Mouse (Mus musculus) G1E (cell line): ENCODE measurements at regions not wholly inside any gene's neighbourhood (a gene's known extent, or its start where the extent isn't known, plus 50 kb on each side); places are given as distances from the start of the nearest gene placed in this dataset.

Experiments used
- ATAC-seq: 2 replicates; pipeline ENCODE4 v1.8.0; 2016; ENCODE audit warnings: mild to moderate bottlenecking; ENCODE audit not compliant: insufficient number of reproducible peaks, poor library complexity, low FRiP score, severe bottlenecking; ENCODE audit errors: extremely low read depth
- DNase-seq: peaks from one replicate; pipeline ENCODE4 v3.0.0; 2012; ENCODE audit warnings: low spot score
- H3K27me3 ChIP-seq: 2 replicates; pipeline ENCODE4 v1.6.1; 2012; ENCODE audit warnings: mild to moderate bottlenecking, low read length, inconsistent platforms; ENCODE audit not compliant: insufficient read depth
- H3K36me3 ChIP-seq: replicated peaks from 2 replicates; pipeline ENCODE3; 2012; ENCODE audit warnings: mild to moderate bottlenecking, inconsistent platforms
- H3K4me1 ChIP-seq: 2 replicates; pipeline ENCODE4 v1.6.1; 2012; ENCODE audit warnings: low read depth, low read length, inconsistent platforms, mixed read lengths; ENCODE audit not compliant: insufficient read depth
- H3K4me3 ChIP-seq: 2 replicates; pipeline ENCODE4 v1.5.1; 2012; ENCODE audit warnings: low read depth, mild to moderate bottlenecking, inconsistent platforms, low read length, moderate library complexity, mixed read lengths
- H3K9me3 ChIP-seq: replicated peaks from 2 replicates; pipeline ENCODE4 v1.6.1; 2012; ENCODE audit warnings: inconsistent platforms
- CTCF ChIP-seq: IDR thresholded peaks from 2 replicates; pipeline ENCODE4 v1.5.1; 2012; ENCODE audit warnings: low read depth, low read length, inconsistent platforms, mixed read lengths
- GATA1 ChIP-seq: IDR thresholded peaks from 2 replicates; pipeline ENCODE4 v1.6.1; 2012; ENCODE audit warnings: borderline replicate concordance, low read length, inconsistent platforms, mixed read lengths
- GATA2 ChIP-seq: IDR thresholded peaks from 2 replicates; pipeline ENCODE4 v1.6.1; 2012; ENCODE audit warnings: low read depth, low read length, inconsistent platforms, borderline replicate concordance
- POLR2AphosphoS5 ChIP-seq: IDR thresholded peaks from 2 replicates; pipeline ENCODE4 v1.6.1; 2012; ENCODE audit warnings: low read depth, low read length, inconsistent platforms; ENCODE audit not compliant: insufficient replicate concordance
- TAL1 ChIP-seq: conservative IDR thresholded peaks from 2 replicates; pipeline ENCODE4 v1.6.1; 2012; ENCODE audit warnings: low read depth, low read length, inconsistent platforms, mixed read lengths

DNA sequence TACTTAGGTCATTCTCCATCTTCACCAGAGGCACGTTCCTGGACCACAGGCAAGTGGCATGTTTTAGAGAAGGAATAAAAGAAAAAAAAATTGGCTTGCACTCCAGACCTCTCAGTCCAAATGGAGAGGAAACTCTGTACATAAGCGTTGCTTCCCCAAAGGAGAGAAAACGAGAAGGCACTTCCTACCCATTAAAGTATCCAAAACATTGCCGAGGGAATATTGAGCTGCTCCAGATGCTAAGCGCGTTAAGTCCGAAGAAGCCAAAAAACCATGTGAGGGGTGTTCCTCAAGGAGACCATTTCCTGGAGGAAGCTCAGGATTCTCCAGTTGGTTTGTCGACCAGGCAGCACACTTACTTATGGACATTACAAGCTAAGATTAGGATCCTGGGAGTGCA, 286.2 kb downstream of the Pax1 start:
- no peaks in the 10 kb centered on the region for H3K27me3 ChIP-seq
- H3K4me3 ChIP-seq: no peak overlapping the region
- TF ChIP-seq GATA2: no peak
- TF ChIP-seq POLR2AphosphoS5: no peak
- TF ChIP-seq TAL1: no peak
- no peak for TF ChIP-seq GATA1
- no peak for TF ChIP-seq CTCF
- H3K36me3 ChIP-seq: no peaks in the 10 kb centered on the region
- DNase-seq (no peak), ATAC-seq (no peak)
- H3K9me3 ChIP-seq: peaks cover 33% of the 10 kb centered on the region
- H3K4me1 ChIP-seq: no peaks in the 10 kb centered on the region

DNA sequence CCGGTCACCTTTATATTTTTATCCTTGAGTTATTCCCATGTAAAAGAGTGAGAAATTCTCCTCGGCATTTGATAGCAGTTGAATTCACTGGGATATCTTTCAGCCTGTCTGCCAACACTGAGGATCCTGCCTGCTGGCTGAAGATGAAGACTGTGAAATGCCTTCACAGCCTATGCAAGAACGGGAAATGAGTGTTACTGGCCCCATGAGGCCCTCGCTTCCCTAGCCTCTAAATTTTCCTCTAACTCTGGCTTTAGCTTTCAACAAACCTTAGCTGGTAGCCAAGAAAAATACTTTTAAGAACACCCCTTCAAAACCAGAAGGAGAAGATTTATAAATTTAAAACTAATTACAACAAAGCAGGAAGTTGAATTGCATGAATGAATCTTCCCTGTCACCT, 285.8 kb downstream of the Pax1 start:
- DNase-seq: no peak
- Histone ChIP-seq H3K9me3 (peaks cover 33% of the 10 kb centered on the region), H3K4me3 (no peak overlapping the region), H3K36me3 (no peaks in the 10 kb centered on the region), H3K4me1 (no peaks in the 10 kb centered on the region), H3K27me3 (no peaks in the 10 kb centered on the region)
- ATAC-seq: no peak
- TF ChIP-seq POLR2AphosphoS5 (no peak), GATA2 (no peak), TAL1 (no peak), GATA1 (no peak), CTCF (no peak)

DNA sequence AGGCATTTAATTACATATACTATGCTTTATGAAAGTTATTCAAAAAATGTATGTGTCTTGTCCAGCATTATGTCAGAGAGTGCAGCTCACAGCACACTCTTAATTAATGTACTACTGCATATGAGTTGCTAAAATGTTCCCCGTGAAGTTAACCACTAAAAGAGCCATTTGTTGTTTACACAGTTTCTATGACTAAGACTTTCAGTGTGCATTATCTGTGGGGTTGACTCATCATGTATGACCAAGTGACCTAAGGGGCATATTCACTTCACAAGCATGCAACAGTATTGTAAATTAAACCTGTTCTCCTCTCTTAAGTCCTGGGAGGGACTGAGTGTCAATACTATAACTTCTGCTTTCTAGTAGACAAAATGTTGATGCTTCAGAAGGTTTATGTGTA, 276.2 kb downstream of the Pax1 start:
- no peak for DNase-seq
- Histone ChIP-seq H3K27me3 (no peaks in the 10 kb centered on the region), H3K4me1 (no peaks in the 10 kb centered on the region), H3K4me3 (no peak overlapping the region), H3K36me3 (no peaks in the 10 kb centered on the region), H3K9me3 (peaks cover 18% of the 10 kb centered on the region)
- ATAC-seq: no peak
- TF ChIP-seq POLR2AphosphoS5: no peak
- no peak for TF ChIP-seq GATA1
- no peak for TF ChIP-seq CTCF
- no peak for TF ChIP-seq GATA2
- TF ChIP-seq TAL1: no peak

DNA sequence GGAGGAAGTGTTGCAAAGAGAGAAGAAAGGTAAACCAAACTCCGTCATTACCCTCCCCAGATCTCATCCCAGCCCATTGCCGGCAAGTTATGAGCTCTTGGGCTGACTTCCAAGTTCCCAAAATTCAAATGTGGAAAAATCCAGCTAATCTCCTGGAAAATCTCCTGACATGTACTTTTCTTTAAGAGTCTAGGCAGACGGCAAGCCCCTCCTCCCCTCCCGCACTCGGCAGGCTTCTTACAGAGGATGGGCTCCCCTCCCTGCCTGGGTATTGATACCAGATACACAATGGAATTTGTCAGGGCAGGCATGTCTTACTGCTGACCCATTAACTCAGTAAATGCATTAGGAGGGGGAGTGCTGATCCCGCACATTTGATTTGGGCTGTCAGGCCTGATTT, 271.0 kb downstream of the Pax1 start:
- Histone ChIP-seq H3K36me3 (no peaks in the 10 kb centered on the region), H3K27me3 (no peaks in the 10 kb centered on the region), H3K4me1 (no peaks in the 10 kb centered on the region), H3K9me3 (peaks cover 27% of the 10 kb centered on the region), H3K4me3 (no peak overlapping the region)
- no peak for ATAC-seq
- no peak for DNase-seq
- no peak for TF ChIP-seq CTCF
- TF ChIP-seq POLR2AphosphoS5: no peak
- TF ChIP-seq GATA2: no peak
- no peak for TF ChIP-seq TAL1
- TF ChIP-seq GATA1: no peak

DNA sequence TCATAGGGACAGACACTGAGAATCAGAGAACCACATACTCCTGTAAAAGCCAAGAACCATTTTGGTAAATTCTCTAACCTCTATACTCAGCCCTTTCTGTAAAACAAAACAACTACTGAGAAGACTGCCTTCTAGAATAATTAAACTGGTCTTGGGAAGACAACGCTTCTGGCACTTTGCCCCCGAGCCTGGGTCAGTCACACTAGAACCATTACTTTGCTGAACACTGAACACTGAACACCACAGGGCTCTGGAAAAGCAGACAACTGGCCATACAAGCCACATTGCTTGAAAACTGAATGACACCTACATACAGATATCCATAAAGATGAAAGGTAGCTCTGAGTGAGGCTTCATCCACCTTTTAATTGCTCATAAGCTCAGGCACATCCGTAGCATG, 268.0 kb downstream of the Pax1 start:
- no peak overlapping the region for H3K4me3 ChIP-seq
- DNase-seq: no peak
- H3K4me1 ChIP-seq: no peaks in the 10 kb centered on the region
- no peak for ATAC-seq
- H3K27me3 ChIP-seq: no peaks in the 10 kb centered on the region
- peaks cover 33% of the 10 kb centered on the region for H3K9me3 ChIP-seq
- no peaks in the 10 kb centered on the region for H3K36me3 ChIP-seq
- TF ChIP-seq CTCF (no peak), GATA1 (no peak), TAL1 (no peak), GATA2 (no peak)

DNA sequence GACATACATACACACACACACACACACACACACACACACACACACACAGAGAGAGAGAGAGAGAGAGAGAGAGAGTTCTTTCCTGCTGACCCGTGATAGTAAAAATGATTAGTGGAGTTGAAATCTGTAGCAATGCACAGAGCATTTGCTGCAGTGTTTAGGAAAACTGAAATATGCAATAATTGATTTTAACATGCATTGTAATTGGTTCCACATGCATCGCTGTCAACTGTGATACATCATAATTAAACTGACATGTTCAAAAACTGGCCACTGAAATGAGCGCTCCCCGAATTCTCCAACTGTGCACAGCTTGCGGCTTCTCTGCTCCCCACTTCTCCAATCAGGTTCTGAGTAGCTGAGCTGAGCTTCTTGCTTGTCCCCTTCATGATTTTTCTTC, 265.4 kb downstream of the Pax1 start:
- ATAC-seq: no peak
- no peak for DNase-seq
- no peak overlapping the region for H3K4me3 ChIP-seq
- H3K4me1 ChIP-seq: no peaks in the 10 kb centered on the region
- TF ChIP-seq POLR2AphosphoS5 (no peak), GATA1 (no peak), TAL1 (no peak), GATA2 (no peak), CTCF (no peak)
- peaks cover 29% of the 10 kb centered on the region for H3K9me3 ChIP-seq
- no peaks in the 10 kb centered on the region for H3K27me3 ChIP-seq
- H3K36me3 ChIP-seq: no peaks in the 10 kb centered on the region

DNA sequence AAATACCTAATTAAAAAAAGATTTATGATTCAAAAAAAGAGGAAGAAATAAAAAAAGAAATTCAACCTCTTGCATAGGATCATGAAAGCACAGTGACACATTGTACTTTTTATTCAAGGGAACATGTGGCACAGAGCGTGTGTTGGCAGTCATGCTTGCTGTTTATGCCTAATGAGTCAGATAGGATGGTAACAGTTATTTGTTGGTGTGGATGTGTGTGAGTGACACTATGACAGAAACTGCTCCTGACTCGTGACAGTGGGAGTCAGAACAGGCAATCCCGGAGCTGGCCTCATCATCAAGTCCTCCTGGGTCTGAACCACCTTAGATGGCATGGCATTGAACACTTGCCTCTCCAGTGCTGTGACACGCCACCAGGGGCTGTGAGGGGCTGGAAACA, 261.4 kb downstream of the Pax1 start:
- peaks cover 33% of the 10 kb centered on the region for H3K9me3 ChIP-seq
- H3K27me3 ChIP-seq: no peaks in the 10 kb centered on the region
- no peak overlapping the region for H3K4me3 ChIP-seq
- DNase-seq (no peak), ATAC-seq (no peak)
- TF ChIP-seq CTCF (no peak), POLR2AphosphoS5 (no peak), GATA1 (no peak), GATA2 (no peak), TAL1 (no peak)
- no peaks in the 10 kb centered on the region for H3K36me3 ChIP-seq
- no peaks in the 10 kb centered on the region for H3K4me1 ChIP-seq
